Mouse (Mus musculus) retina, postnatal 1 day (tissue): ENCODE measurements around the gene Stxbp1.

Experiments
- DNase-seq: peaks from one replicate; pipeline ENCODE4 v3.0.0-alpha.2; 2012

The Stxbp1 gene

GRCm38 (mm10) chr2:32784048-32784681 lies 62.9 kb downstream of the Stxbp1 start, which contains the start of gene Cfap157:
Cfap157 (minus strand) TSS chr2:32784428.
- DNase-seq: peak; percentile 19

- DNase-seq: no peak
Measured at GRCm38 (mm10) chr2:32781710-32782109, 65.3 kb downstream of the Stxbp1 start.

DNA sequence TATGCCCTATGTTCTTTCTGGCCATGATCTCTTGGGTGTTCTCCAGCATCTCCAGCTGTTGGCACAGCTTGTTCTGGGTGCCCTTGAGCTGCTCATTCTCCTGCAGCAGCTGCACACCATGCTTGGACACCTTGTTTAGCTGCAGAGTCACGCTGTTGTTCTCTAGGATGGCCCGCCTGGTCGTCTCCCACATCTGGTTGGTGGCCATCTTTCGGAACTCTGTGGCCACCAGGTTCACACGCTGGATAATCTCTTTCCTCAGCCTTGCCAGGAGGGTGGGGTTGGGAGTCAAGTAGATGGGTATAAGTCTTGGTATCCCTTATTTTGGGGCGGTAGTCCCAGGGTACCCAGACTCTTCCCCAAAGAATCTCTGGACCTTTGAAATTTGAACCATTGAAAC lies 67.3 kb downstream of the Stxbp1 start:
- no peak for DNase-seq

DNA sequence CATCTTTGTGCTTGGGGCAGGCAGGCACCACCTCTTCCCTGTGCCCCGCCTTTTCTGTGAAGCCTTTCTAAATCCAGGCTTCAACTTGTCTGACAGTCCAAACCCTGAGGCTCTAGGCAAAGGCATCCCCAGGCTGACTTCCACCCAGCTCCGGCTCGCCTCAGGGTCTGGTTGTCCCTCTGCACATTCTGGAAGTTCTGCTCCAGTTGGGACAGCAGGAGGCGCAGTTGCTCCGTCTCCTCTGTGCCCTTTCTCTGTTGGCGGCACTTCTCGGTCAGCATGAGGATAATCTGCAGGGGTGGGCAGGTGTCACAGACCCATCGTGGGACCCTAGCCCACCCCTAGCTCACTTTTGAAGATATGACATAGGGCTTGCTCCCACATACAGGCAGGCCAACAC lies 67.9 kb downstream of the Stxbp1 start:
- DNase-seq: peak; percentile 79

DNA sequence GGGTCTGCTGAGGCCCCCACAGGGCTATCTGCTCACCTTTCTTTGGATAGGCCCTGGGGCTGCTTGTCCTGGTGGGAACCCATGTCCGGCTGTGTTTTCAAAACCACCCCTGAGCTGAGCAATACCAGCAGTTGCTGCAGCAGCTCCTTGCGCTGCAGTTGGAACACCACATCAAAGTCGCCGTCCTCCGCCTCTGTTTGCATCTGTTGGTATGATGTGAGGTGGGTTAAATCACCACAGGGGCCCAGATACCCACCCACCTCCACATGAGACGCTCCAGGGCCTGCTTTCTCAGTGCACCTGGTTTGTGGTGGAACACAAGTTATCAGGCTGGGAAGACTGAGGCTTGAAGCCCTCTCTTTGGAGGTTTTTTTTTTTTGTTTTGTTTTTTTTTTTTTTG lies 69.0 kb downstream of the Stxbp1 start:
- DNase-seq: no peak

DNA sequence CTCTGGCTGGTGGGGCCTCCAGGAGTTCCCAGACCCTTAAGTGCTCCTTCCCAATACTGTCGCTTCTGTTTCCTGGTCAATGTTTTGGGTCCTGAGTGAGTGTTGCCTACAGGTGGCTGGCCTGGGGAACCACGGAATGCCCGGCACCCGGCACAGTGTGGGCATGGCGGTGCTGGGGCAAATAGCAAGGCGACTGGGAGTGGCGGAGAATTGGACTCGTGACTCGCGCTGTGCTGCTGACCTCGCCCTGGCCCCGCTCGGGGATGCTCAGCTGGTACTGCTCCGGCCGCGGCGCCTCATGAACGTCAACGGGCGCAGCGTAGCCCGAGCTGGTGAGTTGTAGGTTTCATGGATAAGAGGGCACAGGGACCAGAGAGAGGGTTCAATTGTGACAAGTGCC lies 70.9 kb downstream of the Stxbp1 start:
- no peak for DNase-seq

GRCm38 (mm10) chr2:32775359-32776074 lies 71.5 kb downstream of the Stxbp1 start, which contains the start of the genes Ttc16 and Ptrh1:
Ttc16 (minus strand) TSS chr2:32775633.
Ptrh1 (plus strand) TSS chr2:32775786.
- peak; percentile 99 for DNase-seq

- DNase-seq: no peak
Measured at GRCm38 (mm10) chr2:32772626-32773279, 74.3 kb downstream of the Stxbp1 start.

GRCm38 (mm10) chr2:32771886-32772285 lies 75.2 kb downstream of the Stxbp1 start:
- DNase-seq: no peak

- DNase-seq: no peak
Measured at GRCm38 (mm10) chr2:32769327-32770085, 77.5 kb downstream of the Stxbp1 start.

DNA sequence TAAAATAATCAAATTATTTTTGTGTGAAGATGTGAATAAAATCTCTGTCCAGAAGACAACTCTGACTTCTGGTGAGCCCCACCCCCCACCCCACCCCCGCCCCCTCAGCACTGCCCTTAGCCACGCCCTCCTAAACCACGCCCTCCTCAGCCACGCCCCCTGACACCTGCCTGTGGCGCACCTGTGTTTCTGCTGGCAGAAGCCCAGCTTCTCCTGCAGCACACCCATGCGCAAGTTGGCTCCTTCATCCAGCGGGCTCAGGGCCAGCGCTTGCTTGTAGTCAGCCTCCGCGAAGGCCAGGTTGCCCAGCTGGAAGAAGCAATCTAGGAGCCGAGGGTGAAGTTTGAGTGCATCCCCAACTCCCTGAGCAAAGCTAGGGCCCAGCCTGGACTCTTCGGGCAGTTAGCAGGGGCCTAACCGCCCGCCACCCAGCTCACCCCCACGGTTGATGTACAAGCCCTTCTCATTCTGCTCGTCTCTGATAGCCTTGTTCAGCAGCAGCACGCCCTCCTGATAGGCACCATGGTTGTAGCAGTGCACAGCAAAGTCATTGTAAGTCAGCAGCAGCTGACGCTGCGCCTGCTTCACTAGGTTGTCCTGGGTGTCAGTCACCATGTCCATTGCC lies 78.3 kb downstream of the Stxbp1 start:
- no peak for DNase-seq

DNA sequence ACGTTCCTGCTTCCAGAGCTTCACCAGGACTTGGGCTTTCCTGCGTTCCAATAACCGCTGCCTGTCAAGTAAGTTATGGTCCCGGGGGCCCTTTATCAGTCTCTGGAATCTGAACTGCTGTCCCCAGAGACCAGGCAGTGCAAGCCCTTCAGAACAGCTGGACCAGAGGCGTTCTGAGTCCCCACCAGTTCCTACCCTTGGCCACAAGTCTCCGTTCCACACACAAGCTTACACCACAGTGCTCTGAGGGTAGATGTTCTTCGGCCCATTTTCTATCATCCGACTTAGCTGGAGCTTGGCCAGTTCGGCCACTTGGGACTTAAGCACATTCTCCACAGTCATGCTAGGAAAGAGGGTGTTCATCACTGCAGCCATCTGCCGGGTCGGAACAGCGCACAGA lies 79.8 kb downstream of the Stxbp1 start:
- DNase-seq: peak; percentile 27

- no peak for DNase-seq
Measured at GRCm38 (mm10) chr2:32763353-32763752, 83.7 kb downstream of the Stxbp1 start.

- no peak for DNase-seq
Measured at GRCm38 (mm10) chr2:32761859-32762258, 85.2 kb downstream of the Stxbp1 start.

- no peak for DNase-seq
Measured at GRCm38 (mm10) chr2:32761361-32761760, 85.7 kb downstream of the Stxbp1 start.

- peak; percentile 31 for DNase-seq
Measured at GRCm38 (mm10) chr2:32759001-32759400, 88.0 kb downstream of the Stxbp1 start.

- DNase-seq: no peak
Measured at GRCm38 (mm10) chr2:32758503-32758902, 88.5 kb downstream of the Stxbp1 start.

- peak; percentile 98 for DNase-seq
Measured at GRCm38 (mm10) chr2:32757056-32757845, 89.8 kb downstream of the Stxbp1 start, which contains the start of gene Tor2a. Tor2a (plus strand) TSS chr2:32757234.

DNA sequence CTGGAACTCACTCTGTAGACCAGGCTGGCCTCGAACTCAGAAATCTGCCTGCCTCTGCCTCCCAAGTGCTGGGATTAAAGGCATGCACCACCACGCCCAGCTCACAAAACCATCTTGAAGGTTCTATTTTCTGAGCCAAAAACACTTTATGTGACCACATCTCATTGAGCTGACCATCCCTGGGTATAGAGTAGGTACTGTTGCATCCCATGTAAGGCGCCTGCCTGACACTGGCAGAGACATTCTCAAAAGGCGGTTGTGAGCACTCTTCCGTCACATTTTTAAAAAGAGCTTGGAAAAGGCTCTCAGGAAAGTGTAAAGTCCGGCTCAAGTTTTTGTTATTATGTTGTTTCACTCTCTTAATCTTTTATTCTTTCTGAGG lies 90.4 kb downstream of the Stxbp1 start:
- DNase-seq: no peak

DNA sequence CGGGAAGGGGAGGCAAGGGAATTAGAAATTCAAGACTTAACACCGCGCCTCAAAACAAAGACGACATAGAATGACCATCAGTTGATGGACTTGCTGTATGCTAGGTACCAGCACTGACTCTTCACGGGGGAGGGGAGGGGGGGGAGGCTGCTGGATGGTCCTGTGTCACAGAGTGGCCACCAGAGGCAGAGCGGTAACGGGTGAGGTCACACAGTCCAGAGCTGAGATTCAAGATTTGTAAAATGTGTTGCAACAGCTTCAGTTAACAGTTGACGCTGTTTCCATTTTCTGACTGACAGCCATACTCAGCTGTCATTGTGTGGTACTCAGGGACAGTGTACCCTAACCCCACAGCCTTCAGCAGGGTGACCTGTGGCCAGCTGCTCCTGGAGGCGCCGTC lies 94.9 kb downstream of the Stxbp1 start:
- peak; percentile 54 for DNase-seq

DNA sequence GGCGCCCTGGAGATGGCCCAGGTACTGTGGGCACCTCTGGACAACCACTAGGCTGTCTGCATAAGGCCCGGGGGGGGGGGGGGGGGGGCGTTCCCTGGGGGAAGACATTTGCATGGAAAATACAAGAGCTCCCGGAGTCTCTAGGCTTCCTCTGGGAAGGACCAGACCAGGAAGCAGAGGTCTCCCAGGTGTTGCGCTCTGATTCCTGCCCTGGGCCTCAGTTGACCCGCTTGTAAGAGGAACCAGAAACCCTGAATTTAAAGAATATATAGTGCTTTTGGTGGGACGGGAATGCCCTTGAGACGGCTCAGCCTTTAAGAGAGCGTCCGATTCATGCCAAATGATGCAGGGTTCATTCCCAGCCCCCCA lies 95.4 kb downstream of the Stxbp1 start:
- DNase-seq: no peak
